Mouse (Mus musculus): ENCODE data around the gene BC053393.

- no peak for TF ChIP-seq CTCF (IDR thresholded peaks at IDR 0.05; ENCODE audit: control insufficient read depth, insufficient read depth, insufficient replicate concordance, low read depth, low read length)
- no peak for TF ChIP-seq POLR2A (IDR thresholded peaks at IDR 0.05; ENCODE audit: control insufficient read depth, low read depth, low read length)
These were observed 5.4 kb upstream of the BC053393 start for GRCm38 (mm10) chr11:46565967-46566366.
